Mouse (Mus musculus): ENCODE measurements at regions not wholly inside any gene's neighbourhood (a gene's known extent, or its start where the extent isn't known, plus 50 kb on each side); places are given as distances from the start of the nearest gene placed in this dataset.

- DNase-seq (ENCODE audit: low spot score in 2 of 2), result no peak
These were observed 54.1 kb downstream of the Nog start for GRCm38 (mm10) chr11:89247991-89248390.

- peak in 1 of 2 experiments; percentile 29 for DNase-seq (ENCODE audit: low spot score in 2 of 2)
These were observed 58.8 kb downstream of the Nog start for GRCm38 (mm10) chr11:89243370-89243769.

- DNase-seq (ENCODE audit: low spot score in 2 of 2), result no peak
These were observed 60.0 kb downstream of the Nog start for GRCm38 (mm10) chr11:89242130-89242529.

DNA sequence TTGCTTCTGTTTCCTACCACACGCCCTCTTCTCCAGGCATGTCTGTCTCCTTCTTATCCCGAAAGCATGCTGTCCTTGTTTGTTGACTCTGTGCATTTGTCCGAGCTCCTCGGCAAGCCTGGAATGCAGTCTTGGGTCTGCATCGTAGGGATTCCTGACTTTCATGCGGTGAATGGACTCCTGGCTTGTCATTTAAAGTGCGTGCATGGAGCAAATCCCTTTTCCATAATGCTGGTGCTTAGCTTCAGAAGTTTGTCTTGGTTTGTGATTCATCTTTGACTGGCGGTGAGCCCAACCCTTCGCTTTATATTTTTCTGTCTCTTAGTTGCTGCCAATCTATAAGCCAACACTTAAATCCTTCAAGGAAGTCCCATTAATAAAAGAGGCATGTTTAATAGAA is 62.2 kb downstream of the Nog start:
- no peak for DNase-seq (ENCODE audit: low spot score in 2 of 2)

GRCm38 (mm10) chr11:89236904-89237303 is 65.2 kb downstream of the Nog start:
- no peak for DNase-seq (ENCODE audit: low spot score in 2 of 2)

GRCm38 (mm10) chr11:89232884-89233480 is 69.2 kb downstream of the Nog start:
- DNase-seq (ENCODE audit: low spot score in 2 of 2), result no peak

- no peak for DNase-seq (ENCODE audit: low spot score in 2 of 2)
These were observed 72.4 kb downstream of the Nog start for GRCm38 (mm10) chr11:89229726-89230125.

GRCm38 (mm10) chr11:89213204-89213603 is 88.9 kb downstream of the Nog start:
- DNase-seq (ENCODE audit: low spot score in 2 of 2), result no peak

DNA sequence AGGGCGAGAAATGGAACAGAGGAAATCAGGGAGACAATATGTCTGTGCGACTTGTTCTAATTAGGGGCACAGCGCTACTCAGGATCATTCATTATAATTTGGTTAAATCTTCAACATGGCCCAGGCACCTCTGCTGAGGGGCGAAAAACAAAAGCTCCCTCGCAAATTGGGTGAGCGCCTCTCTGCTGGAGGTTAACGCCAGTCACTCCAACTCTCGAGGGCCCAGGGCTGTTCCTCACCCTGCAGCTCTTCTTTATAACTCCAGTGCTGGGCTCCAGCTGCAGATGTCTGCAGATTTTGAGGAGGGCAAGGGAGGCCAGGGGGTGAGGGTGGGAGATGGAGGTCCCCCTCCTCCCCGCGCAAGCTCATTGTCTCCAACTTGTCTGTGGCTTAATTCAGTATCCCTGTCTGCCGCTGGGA is 92.6 kb downstream of the Nog start:
- DNase-seq (ENCODE audit: low spot score in 2 of 2), result no peak

DNA sequence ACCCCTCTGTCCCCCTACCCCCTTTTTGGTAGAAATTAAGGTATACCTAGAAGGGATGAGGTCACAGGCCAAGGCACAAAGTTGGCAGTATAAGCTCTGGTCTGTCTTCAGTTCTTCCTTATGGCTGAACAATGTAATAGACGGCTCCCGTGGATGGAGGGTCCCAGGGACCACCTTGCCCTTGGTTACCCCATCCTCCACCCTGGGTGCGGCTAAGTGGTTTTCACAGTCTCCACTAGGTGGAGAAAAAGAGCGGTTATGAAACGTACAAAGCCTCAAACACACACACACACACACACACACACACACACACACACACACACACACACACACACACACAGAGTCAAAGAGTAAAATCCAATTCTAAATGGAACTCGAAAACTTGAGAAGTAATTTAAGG is 93.1 kb downstream of the Nog start:
- DNase-seq (ENCODE audit: low spot score in 2 of 2), result no peak

DNA sequence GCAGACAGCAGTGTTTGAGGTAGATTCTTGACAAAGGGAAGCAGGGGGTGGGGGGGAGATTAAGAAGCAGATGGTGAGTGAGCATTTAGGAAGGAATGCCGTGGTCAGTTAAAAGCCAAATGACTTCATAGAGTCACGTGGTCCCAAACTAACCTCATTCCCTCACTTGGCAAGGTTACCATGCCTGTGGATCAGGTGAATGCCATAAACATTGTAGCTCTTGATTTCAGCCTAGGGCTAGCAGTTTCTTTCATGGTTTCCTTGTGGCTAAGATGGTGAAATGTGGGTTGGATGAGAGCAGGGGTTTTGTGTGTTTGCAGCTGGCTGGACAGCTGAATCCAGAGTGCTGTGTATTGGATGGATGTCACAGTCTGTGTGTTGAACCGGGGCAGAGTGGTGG is 95.3 kb downstream of the Nog start:
- DNase-seq (ENCODE audit: low spot score in 2 of 2), result no peak

DNA sequence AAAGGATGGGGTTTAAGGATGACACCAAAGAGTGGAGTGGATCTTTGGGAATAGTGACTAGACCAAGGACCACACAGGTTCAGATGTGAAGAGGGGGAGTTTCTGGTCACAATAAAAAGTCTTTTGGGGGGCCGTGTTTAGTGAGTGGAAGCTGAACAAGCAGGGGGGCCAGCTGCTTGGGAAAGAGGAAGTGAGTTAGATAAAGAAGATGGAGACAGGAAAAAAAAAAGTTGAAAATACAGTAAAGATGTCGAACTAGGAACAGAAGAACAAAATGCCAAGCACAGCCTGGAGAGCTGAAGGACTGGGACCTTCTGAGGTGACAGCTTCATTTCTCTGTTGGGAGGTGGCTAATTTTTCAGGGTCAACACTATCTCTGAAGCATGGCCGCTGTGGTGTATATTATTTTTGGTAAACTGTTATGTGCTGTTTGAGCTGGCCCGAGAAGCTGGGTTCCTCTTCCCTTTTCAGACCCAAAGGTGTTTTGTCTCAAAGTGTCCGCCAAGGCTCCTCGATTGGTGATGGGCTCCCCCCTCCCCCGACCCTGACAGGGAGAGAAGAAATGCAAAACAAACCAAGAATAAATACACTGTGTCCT is 97.1 kb downstream of the Nog start:
- no peak for DNase-seq (ENCODE audit: low spot score in 2 of 2)

GRCm38 (mm10) chr11:89200458-89200857 is 101.7 kb downstream of the Nog start:
- DNase-seq (ENCODE audit: low spot score in 2 of 2), result no peak

DNA sequence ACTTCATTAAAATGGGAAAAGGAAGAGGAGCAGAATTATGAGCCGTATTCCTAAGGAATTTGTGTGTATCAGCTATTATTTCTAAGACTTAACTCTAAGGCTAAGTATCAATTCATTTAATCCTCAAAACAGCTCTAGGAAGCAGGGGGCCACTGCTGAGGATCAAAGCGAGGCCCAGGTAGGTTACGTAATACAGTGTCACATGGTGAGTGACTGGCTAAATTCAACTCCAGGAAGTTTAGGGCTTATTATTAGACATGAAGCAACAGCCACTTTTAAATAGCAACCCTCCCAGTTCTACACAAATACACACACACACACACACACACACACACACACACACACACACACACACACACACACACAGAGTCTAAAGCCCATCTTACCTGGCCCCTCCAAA is 109.3 kb downstream of the Nog start:
- DNase-seq (ENCODE audit: low spot score in 2 of 2), result no peak

DNA sequence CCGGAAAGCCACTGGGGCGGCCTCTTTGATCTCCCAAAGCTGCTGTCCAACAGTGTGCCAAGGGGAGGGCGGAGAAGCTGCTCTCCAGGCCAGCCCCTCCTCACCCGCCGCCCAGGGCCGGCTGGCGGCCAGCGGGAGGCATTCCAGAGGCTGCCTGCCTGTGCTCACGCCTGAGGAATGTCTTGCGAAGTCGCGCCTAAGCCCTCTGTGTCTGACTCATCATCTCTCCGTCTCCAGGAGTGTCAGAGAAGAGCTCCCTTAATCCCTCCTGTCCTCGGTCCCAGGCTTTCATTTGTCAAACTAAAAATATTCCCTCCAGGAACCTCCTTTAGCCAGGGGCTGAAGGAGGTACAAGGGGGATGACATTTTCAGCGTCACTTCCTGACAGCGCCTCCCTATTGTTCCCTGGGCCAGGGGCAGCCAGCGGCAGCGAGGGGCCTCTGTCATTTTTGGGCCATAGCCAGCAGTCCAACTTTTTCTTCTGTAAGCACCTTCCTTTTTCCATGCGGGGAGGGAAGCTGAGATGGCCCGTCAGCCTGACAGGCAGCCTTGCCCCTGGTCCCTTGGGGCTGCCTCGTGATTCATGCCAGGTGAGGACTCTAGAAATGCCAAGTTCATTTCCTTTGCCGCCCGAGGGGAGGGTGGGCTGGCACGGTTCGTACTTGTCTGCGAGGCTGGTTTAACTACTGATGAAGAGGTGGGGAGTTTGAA is 113.4 kb downstream of the Gm525 start:
- DNase-seq (ENCODE audit: low spot score in 2 of 2), result peak in 1 of 2 experiments; percentile 67

GRCm38 (mm10) chr11:89185862-89186261 is 112.2 kb downstream of the Gm525 start:
- DNase-seq (ENCODE audit: low spot score in 2 of 2), result peak in 1 of 2 experiments; percentile 69

- no peak for DNase-seq (ENCODE audit: low spot score in 2 of 2)
These were observed 107.8 kb downstream of the Gm525 start for GRCm38 (mm10) chr11:89181471-89181870.

DNA sequence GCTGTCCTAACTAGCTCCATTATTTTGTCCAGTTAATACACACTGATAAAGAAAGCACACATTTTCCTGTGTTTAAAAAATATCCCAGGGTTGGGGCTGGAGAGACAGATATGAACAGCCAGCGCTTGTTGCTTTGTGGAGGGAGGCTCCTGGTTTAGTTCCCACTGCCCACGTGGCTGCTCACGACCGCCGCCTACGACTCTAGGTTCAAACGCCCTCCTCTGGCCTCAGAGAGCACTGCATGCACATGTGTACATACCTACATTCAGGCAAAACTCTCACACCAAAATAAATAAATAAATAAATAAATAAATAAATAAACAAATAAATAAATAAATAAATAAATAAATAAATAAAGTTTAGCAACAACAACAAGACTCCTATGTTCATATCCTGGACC is 104.8 kb downstream of the Gm525 start:
- no peak for DNase-seq (ENCODE audit: low spot score in 2 of 2)

- no peak for DNase-seq (ENCODE audit: low spot score in 2 of 2)
These were observed 101.9 kb downstream of the Gm525 start for GRCm38 (mm10) chr11:89175511-89175910.

DNA sequence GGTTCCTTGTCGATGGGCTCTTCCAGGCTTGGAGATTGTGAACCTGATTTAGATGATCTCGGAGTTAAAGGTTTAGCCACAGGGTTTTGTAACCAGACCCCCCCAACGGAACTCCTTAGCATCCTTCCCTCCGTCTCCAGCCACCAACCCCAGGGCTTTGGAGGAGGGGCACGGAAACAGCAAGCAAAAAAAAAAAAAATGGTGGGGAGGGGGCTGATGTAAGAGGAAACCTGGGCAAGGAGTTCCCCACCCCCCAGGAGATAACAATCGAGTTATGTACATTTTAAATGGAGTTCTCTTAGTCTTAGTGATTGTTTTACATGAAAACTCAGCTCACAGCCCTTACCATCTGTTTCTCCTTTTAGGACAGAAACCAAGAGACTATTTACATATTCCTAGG is 101.3 kb downstream of the Gm525 start:
- DNase-seq (ENCODE audit: low spot score in 2 of 2), result no peak

DNA sequence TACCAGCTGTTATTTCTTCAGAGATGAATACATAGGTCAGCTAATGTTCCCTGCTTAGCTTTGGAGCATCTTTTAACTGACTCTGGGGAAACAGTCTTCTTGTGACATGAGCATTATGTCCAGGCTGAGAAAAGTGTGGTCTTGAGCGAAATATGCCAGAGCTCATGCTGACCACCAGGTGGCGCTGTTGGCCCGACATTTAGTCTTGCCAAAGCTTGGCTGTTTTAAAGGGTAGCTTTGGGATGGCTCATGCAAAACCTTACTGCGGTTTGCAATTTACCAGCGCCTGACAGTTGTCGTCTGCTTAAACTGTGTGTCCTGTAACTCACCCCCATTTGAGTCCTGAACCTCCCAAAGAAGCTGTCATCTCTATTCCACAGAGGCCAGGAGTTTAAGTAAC is 91.6 kb downstream of the Gm525 start:
- DNase-seq (ENCODE audit: low spot score in 2 of 2), result peak; percentile 79 to 89

- DNase-seq (ENCODE audit: low spot score in 2 of 2), result no peak
These were observed 80.1 kb downstream of the Gm525 start for GRCm38 (mm10) chr11:89153466-89154406.

Data from cerebellum, postnatal 4 days (tissue).